Mouse (Mus musculus) midbrain, embryonic 16.5 days (tissue): ENCODE results near the gene Calhm3. TPM values are rescaled to one million over a fixed set of nuclear protein-coding genes. Genes with fewer than 3 reads are reported as not detected.

Experiments used
- ATAC-seq: fragments of 200-750 bp; cut with Nextera tagmentation; 2 replicates; pipeline ENCODE4 v1.8.0; 2017; ENCODE audit warnings: moderate TSS enrichment
- H3K27ac ChIP-seq: fragments of 300-500 bp; sonication (generic); 2 replicates; pipeline ENCODE4 v1.5.1; 2014; ENCODE audit warnings: mild to moderate bottlenecking, low read length, mixed read lengths
- H3K27me3 ChIP-seq: fragments of 300-500 bp; sonication (generic); 2 replicates; pipeline ENCODE4 v1.6.1; 2014; ENCODE audit warnings: low read depth, low read length, mixed read lengths; ENCODE audit not compliant: control insufficient read depth, insufficient read depth
- H3K36me3 ChIP-seq: fragments of 300-500 bp; sonication (generic); 2 replicates; pipeline ENCODE4 v1.6.1; 2014; ENCODE audit warnings: mild to moderate bottlenecking, low read length, moderate library complexity, mixed read lengths; ENCODE audit not compliant: control insufficient read depth, insufficient read depth
- H3K4me1 ChIP-seq: fragments of 300-500 bp; sonication (generic); 2 replicates; pipeline ENCODE4 v1.6.1; 2014; ENCODE audit warnings: mild to moderate bottlenecking, low read length, mixed read lengths; ENCODE audit not compliant: control insufficient read depth, insufficient read depth
- H3K4me2 ChIP-seq: fragments of 300-500 bp; sonication (generic); 2 replicates; pipeline ENCODE4 v1.6.1; 2014; ENCODE audit warnings: mild to moderate bottlenecking, low read length, mixed read lengths
- H3K4me3 ChIP-seq: fragments of 300-500 bp; sonication (generic); 2 replicates; pipeline ENCODE4 v1.5.1; 2014; ENCODE audit warnings: low read depth, mild to moderate bottlenecking, low read length, moderate library complexity, mixed read lengths
- H3K9ac ChIP-seq: fragments of 300-500 bp; sonication (generic); 2 replicates; pipeline ENCODE4 v1.6.1; 2014; ENCODE audit warnings: low read depth, low read length, mixed read lengths
- H3K9me3 ChIP-seq: fragments of 300-500 bp; sonication (generic); replicated peaks from 2 replicates; pipeline ENCODE4 v1.6.1; 2014; ENCODE audit warnings: mild to moderate bottlenecking, low read length, mixed read lengths; ENCODE audit not compliant: control insufficient read depth, poor library complexity, severe bottlenecking
- WGBS: fragments of 180-500 bp; shearing (Covaris S2); extraction: QIAGEN DNeasy Blood & Tissue Kit; methylation state at CpG from one replicate; pipeline ENCODE4 v1.1.7; 2014; 5-methylcytosine and 5-hydroxymethylcytosine counted together
- polyA plus RNA-seq: library from polyadenylated mRNA; unstranded; fragments of >200 nt; fragmentation: Nextera tagmentation; extraction: Ambion mirVana; gene quantifications from 2 replicates; pipeline ENCODE4 v1.2.1, GENCODE M21; 2015

Gene Calhm3
- polyA plus RNA-seq, 1 experiment from 2014 or later, result not detected

GRCm38 (mm10) chr19:47186514-47187275 is 29.1 kb upstream of the Calhm3 start:
- Histone ChIP-seq H3K4me2 (no peak overlapping the region), H3K9ac (no peak overlapping the region), H3K27me3 (no peaks in the 10 kb centered on the region), H3K4me3 (no peak overlapping the region), H3K9me3 (peaks cover 4% of the 10 kb centered on the region; the same call in 1 of the 2 replicates), H3K36me3 (no peaks in the 10 kb centered on the region), H3K27ac (no peak overlapping the region), H3K4me1 (peaks cover 10% of the 10 kb centered on the region)
- WGBS, result 43% methylated on average over 15 of the region's 15 CpGs
- no peak for ATAC-seq

GRCm38 (mm10) chr19:47184736-47185135 is 27.2 kb upstream of the Calhm3 start:
- no peak for ATAC-seq

DNA sequence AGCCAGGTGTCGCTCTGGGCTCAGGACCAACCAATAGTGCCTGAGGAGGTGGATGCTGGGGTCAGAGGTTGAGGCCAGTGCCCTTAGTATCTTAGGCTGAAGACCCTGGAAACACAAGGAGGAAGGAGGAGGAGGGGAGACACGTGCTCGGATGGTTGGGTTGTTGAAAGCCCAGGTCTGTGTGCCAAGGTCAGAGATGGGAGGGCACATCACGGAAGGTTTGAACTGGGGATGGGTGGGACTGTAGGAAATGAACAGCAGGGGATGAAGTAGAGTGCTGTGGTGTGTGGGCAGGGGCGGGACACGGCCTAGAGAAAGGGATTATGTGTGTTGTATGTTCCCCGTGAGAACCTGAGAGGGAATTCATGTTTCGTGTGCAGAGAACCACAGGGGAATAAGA is 26.7 kb upstream of the Calhm3 start:
- Histone ChIP-seq H3K9me3 (peaks cover 4% of the 10 kb centered on the region; the same call in 1 of the 2 replicates), H3K27me3 (0 out of 2 replicates have a peak, but pooled peaks cover 4% of the 10 kb centered on the region), H3K27ac (no peak overlapping the region), H3K4me3 (no peak overlapping the region), H3K36me3 (no peaks in the 10 kb centered on the region), H3K4me2 (no peak overlapping the region), H3K9ac (no peak overlapping the region), H3K4me1 (peaks cover 20% of the 10 kb centered on the region)
- 71% methylated on average over 8 of the region's 8 CpGs for WGBS
- ATAC-seq, result no peak

More at GRCm38 (mm10) chr19:47184736-47185135, 27.2 kb upstream of the Calhm3 start:
- Histone ChIP-seq H3K4me2 (no peak overlapping the region), H3K27me3 (0 out of 2 replicates have a peak, but pooled peaks cover 4% of the 10 kb centered on the region), H3K4me3 (no peak overlapping the region), H3K4me1 (peaks cover 20% of the 10 kb centered on the region), H3K9me3 (peaks cover 4% of the 10 kb centered on the region; the same call in 1 of the 2 replicates), H3K27ac (no peak overlapping the region), H3K9ac (no peak overlapping the region), H3K36me3 (no peaks in the 10 kb centered on the region)
- WGBS, result 68% methylated on average over 4 of the region's 4 CpGs

- Histone ChIP-seq H3K36me3 (no peaks in the 10 kb centered on the region), H3K27me3 (0 out of 2 replicates have a peak, but pooled peaks cover 4% of the 10 kb centered on the region), H3K27ac (no peak overlapping the region), H3K4me1 (peaks cover 15% of the 10 kb centered on the region), H3K9ac (peak overlapping the region; percentile 81), H3K4me3 (peak overlapping the region; percentile 84), H3K4me2 (peak overlapping the region; percentile 85), H3K9me3 (peaks cover 4% of the 10 kb centered on the region; the same call in 1 of the 2 replicates)
- ATAC-seq, result no peak
- WGBS, result 8% methylated on average over 8 of the region's 8 CpGs
These were observed 22.4 kb upstream of the Calhm3 start for GRCm38 (mm10) chr19:47180011-47180410.

- H3K4me3 ChIP-seq, result peak overlapping the region; percentile 84
- H3K9me3 ChIP-seq, result peaks cover 4% of the 10 kb centered on the region; the same call in 1 of the 2 replicates
- peak overlapping the region; percentile 85 for H3K4me2 ChIP-seq
- no peaks in the 10 kb centered on the region for H3K36me3 ChIP-seq
- peak; percentile 61 for ATAC-seq
- under 1% methylated on average over 38 of the region's 42 CpGs for WGBS
- peaks cover 15% of the 10 kb centered on the region for H3K4me1 ChIP-seq
- H3K9ac ChIP-seq, result peak overlapping the region; percentile 81
- 0 out of 2 replicates have a peak, but pooled peaks cover 4% of the 10 kb centered on the region for H3K27me3 ChIP-seq
- H3K27ac ChIP-seq, result peak overlapping the region; percentile 84
These were observed 21.8 kb upstream of the Calhm3 start for GRCm38 (mm10) chr19:47179272-47179809.

DNA sequence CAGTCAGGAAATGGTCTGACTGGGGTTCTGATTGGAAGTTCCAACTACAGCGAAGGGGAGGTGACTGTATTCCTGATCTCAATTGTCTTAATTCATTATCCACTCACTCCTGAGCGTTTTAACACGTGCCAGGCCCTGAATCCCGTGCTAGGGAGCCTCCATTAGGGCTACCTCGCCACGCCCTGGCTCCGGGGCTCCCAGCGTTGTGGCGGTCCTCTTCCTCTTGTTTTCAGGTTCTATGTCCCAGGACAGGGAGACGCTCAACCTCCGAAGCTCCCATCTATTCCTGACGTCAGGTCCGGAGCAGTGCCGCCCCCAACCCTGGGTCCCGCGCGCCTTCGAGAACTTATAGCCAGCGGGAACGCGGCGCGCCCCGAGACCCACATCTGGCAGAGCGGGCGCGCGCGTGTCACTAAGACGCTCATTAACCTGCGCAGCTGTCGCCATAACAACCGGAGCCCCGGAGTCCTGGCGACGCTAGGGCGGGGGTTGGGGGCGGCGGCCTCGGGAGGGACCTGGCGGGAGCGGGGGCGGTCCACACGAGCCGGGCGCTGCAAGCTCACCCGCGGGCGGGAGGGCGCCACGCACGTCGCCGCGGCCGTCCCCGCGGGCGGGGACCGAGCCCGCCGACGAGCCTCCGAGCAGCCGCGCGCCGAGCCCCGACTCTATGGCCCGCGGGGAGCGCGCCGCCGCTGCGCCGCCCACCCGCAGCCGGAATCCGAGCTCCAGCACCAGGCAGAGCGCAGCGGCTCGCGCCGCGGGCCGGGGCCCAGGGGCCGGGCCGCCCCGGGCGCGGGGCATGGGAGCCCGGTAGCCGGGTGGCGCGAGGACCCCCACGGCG is 21.1 kb upstream of the Calhm3 start, which contains the start of gene Neurl1a:
Gene Neurl1a (plus strand): TSS at position 390 of the 841 bp plus-strand sequence.
- under 1% methylated on average over 64 of the region's 98 CpGs for WGBS

GRCm38 (mm10) chr19:47178001-47178400 is 20.4 kb upstream of the Calhm3 start:
- Histone ChIP-seq H3K27ac (no peak overlapping the region), H3K27me3 (0 out of 2 replicates have a peak, but pooled peaks cover 4% of the 10 kb centered on the region), H3K4me2 (peak overlapping the region; percentile 85), H3K36me3 (no peaks in the 10 kb centered on the region), H3K4me1 (peaks cover 11% of the 10 kb centered on the region), H3K9ac (no peak overlapping the region), H3K4me3 (peak overlapping the region; percentile 84), H3K9me3 (peaks cover 4% of the 10 kb centered on the region; the same call in 1 of the 2 replicates)
- 26% methylated on average over 10 of the region's 10 CpGs for WGBS
- ATAC-seq, result peak; percentile 15

More for the DNA sequence above, 21.1 kb upstream of the Calhm3 start, which contains the start of gene Neurl1a:
- peak within 1 kb of the TSS; percentile 85 for H3K4me2 ChIP-seq
- H3K4me3 ChIP-seq, result peak within 1 kb of the TSS; percentile 84
- 0 out of 2 replicates have a peak, but pooled peaks cover 4% of the 10 kb centered on the region for H3K27me3 ChIP-seq
- H3K27ac ChIP-seq, result peak within 1 kb of the TSS; percentile 84
- H3K4me1 ChIP-seq, result peaks cover 11% of the 10 kb centered on the region
- peaks cover 4% of the 10 kb centered on the region; the same call in 1 of the 2 replicates for H3K9me3 ChIP-seq
- H3K36me3 ChIP-seq, result no peaks in the 10 kb centered on the region
- H3K9ac ChIP-seq, result peak within 1 kb of the TSS; percentile 81
- peak; percentile 79 for ATAC-seq

DNA sequence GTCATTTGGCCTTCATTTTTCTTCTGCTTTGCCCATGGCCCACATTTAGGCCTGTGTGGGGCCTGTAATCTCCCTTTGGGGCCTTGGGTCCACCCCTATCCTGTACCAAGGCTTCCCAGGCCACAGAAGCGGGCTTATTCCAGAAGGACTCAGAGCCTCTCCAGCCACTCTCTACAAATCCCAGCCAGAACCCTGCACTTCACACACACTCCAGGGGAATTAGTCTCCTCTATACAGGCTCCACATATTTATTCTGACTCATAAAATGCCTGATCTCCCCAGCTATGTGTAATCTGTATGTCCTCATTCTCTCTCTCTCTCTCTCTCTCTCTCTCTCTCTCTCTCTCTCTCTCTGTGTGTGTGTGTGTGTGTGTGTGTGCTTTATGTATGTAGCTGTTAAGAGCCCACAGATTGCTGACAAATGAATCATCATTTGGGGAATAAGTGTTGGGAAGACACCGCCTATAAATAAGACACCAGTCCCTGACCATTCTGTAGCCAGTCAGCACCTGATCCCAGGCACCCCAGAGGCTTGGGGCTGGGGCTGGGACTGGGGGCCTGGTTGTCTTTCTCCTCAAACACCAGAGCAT is 19.4 kb upstream of the Calhm3 start:
- H3K9ac ChIP-seq, result no peak overlapping the region
- no peak overlapping the region for H3K4me2 ChIP-seq
- no peak overlapping the region for H3K27ac ChIP-seq
- H3K4me3 ChIP-seq, result no peak overlapping the region
- no peaks in the 10 kb centered on the region for H3K36me3 ChIP-seq
- 64% methylated on average over 2 of the region's 2 CpGs for WGBS
- 0 out of 2 replicates have a peak, but pooled peaks cover 4% of the 10 kb centered on the region for H3K27me3 ChIP-seq
- peaks cover 1% of the 10 kb centered on the region; the same call in 1 of the 2 replicates for H3K9me3 ChIP-seq
- no peak for ATAC-seq
- H3K4me1 ChIP-seq, result peaks cover 11% of the 10 kb centered on the region
